Mouse (Mus musculus): ENCODE results near the gene Klrg2.

Klrg2 gene

DNA sequence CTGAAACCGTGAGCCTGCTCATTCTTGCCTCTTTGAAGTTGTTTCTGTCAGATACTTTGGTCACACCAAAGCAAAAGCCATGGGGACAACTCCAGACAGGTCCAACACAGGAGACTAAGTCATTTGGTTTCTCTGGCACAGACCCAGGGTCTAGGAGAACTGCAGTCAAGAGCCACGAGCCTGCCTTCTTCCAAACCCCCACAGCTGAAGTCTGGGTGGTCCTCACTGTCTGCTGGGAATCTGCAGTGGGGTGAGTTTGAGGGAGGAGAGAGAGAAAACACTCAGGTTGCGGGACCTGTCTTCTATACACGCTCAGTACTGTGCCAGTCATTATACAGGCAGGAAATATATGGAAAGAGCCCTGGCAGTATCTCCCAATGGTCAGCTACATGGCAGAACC lies 9.6 kb downstream of the Klrg2 start:
- DNase-seq = no peak

GRCm38 (mm10) chr6:38627081-38627480 lies 10.0 kb downstream of the Klrg2 start:
- no peak for DNase-seq

DNA sequence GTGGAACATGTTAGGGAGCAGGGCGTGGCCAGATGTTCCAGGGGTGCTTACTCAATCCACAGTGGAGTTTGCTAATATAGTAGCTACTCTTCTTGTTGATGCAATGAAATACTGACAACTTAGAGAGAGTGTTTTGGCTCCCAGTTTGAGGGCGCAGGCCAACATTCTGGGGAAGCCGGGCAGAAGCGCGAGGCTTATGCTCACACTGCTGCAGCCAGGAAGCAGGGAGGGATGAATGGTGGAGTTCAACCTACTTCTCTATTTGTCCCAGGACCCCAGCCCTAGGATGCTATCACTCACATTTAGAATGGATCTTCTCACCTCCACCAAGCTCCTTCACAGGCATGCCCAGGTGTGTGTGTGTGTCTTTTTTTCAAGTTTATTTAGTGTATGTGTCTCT lies 11.0 kb downstream of the Klrg2 start:
- no peak for DNase-seq

DNA sequence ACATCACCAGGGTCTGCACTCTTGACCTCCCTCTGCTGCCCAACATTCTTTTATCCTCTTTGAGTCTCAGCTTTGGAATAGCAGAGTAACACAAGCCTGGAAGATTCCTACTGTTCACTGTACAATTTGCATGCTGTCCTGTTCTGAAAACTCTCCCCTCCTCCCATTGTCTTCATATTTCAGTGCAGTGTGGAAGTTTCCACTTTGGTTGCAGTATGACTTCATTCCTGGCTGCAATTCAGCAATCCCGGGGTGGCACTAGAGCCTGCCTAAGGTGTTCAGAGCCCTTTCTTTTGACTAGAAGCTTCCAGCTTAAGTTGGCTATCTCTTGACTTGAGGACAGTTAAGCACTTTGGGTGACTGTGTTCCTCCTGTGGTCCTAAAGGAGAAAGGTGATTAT lies 12.6 kb downstream of the Klrg2 start:
- DNase-seq = peak; percentile 65 to 68

GRCm38 (mm10) chr6:38623457-38623856 lies 13.6 kb downstream of the Klrg2 start:
- DNase-seq = no peak

DNA sequence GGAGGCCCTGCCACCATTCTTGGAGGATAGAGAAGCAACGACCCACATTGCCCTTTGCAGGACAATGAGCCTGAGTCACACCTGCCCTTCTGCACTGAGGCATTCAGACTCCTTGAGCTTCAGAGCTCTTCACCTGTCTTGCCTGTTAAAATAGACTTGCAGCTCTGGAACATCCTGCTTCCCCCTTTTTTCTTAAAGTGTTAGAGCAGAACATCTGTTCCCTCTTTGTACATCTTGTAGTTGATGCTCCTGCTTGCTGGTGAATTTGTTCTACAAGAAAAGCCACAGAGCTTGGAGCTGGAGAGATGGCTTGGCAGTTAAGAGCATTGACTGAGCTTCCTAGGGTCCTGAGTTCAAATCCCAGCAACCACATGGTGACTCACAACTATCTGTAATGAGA lies 14.6 kb downstream of the Klrg2 start:
- no peak for DNase-seq

- DNase-seq = no peak
These were observed 27.1 kb downstream of the Klrg2 start for GRCm38 (mm10) chr6:38609892-38610291.

DNA sequence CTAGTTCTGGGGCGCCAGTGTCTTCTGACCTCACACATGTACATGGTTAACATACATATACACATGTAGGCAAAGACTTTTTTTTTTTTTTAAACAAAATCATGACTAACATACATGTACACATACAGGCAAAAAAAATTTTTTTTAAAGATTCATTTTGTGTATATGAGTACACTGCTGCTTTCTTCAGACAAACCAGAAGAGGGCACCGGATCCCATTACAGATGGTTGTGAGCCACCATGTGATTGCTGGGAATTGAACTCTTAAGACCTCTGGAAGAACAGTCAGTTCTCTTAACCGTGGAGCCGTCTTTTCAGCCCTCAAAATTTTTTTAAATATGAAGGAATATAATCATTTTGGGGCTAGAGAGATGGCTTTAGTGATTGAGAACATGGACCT lies 39.6 kb downstream of the Klrg2 start:
- DNase-seq = no peak

DNA sequence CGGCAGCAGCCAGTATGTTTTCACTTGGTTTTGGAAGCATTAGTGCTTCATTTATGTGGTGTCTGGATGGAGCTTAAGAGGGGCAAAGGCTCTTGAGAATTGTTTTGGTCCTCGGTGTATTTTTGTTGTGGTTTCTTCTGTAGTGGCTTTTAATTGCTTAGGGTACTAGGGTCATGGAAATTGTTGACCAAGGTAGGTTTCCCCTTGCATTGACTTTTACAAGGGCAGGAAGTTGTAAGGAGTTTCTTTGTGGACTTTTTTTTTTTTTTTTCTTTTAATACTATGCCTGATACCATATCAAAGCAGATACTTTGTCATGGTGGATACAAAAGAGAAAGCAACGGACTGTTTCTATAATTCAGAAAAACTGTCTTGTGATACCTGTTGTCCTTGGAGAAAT lies 55.3 kb downstream of the Klrg2 start:
- no peak for DNase-seq

- DNase-seq = no peak
These were observed 56.8 kb downstream of the Klrg2 start for GRCm38 (mm10) chr6:38580112-38580857.

DNA sequence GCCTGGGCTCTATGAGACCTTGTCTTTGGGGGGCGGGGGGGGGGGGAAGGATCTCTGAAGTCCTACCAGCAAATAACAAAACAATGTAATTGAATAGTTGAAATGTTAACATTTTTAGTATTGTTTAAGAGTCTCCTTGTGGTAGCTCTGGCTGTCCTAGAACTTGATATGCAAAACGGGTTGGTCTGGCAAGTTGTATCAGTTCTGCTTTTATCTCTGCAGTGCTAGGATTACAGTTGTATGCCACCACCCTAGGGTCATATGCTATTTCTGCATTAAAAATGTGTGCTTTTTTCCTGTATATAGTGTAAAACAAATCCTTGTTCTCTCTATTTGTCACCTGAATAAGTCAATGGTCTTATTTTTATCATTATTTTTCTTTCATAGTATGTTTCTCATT lies 60.9 kb downstream of the Klrg2 start:
- DNase-seq = no peak
